Mouse (Mus musculus): ENCODE data around the gene Adgrl3.

The Adgrl3 gene

GRCm38 (mm10) chr5:81832679-81833078 is 812.7 kb downstream of the Adgrl3 start:
- DNase-seq (ENCODE audit: low read depth, low spot score) = no peak

DNA sequence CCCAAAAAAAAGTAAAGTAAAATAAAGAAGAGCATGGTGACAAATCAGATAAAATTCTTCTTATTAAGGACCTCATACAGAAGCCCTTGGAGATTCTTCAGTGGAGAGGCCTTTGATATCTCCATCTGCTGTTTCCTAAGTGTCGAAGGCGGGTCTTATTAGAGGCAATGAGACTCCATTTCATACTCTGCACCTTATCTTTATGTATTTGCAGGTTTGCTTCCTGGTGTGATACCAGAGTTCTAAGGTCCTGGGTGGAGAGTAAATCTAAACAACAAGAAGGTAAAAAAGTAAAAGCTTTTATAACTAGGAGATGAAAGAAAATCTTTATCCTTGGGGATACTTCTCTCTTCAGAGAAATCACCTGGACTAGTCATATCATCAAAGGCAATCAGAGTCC is 817.9 kb downstream of the Adgrl3 start:
- no peak for DNase-seq (ENCODE audit: low read depth, low spot score)

GRCm38 (mm10) chr5:81843798-81844197 is 823.9 kb downstream of the Adgrl3 start:
- DNase-seq (ENCODE audit: low read depth, low spot score) = no peak

DNA sequence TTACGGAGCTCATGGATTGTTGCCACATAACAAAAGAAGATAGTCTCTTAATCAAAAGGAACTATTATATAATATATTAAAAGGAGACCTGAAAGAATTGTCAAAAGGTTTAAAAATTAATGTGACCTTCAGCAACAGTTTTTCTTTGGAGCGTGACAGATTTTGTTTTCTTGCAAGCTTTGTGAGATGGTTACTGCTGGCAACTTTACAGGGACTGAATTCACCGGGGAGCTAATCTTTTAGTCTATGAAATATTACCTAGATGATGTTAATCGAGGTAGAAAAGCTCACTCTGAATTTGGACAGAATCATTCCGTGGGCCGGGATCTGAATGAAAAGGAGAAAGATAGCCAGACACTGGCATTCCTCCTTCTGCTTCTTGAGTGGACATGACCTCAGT is 850.4 kb downstream of the Adgrl3 start:
- DNase-seq (ENCODE audit: low read depth, low spot score) = no peak

Data from ES-CJ7 (cell line).